Mouse (Mus musculus): Measurements from ENCODE around the gene Lmntd1. TPM values are rescaled to one million over a fixed set of nuclear protein-coding genes. Genes with fewer than 3 reads are reported as not detected.

Lmntd1 gene
- polyA plus RNA-seq, 1 experiment from 2014 or later = 3.0 TPM

DNA sequence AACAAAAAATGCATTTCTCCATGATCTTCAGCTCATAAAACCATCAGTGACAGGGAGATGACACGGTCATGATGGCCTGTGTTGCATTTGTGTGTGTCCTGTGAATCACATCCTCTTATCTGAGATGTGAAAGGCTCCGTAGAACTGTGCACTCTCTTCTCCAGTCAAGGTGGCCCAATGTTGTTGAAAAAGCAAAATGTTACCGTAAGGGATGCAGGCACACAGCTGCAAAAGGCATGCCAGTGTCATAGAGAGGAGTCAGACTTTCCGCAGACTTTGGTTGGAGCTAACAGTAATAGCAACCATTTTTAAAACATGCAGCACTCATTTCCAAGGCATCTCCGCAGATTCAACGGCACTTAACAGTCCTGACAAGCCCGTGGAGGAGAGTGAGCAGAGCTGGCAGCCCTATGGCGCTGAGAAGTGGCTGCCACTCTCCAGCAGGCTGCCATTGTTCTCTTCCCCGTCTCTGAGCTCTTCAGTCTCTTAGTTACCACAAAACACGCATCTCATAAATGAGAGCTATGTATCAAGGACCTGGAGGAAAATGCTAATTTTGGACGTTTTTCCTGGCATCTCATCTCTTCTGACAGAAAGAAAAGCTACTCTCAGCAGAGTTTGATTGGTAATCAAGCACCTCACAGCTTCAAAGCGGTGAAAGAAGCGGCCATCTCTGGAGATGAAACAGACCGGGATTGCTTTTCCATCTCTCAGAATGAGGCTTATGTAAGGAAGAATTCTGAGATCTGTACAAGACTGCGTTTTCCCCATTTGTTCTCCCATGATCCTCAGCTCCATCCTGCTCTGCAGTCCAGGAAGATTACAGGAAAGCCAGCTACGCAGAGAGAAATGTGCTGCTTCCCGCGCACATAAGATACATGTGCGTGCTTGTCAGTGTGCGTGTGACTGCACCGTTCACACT is 28.8 kb downstream of the Lmntd1 start:
- ATAC-seq (replicated peaks; ENCODE audit: low FRiP score, low read depth) = no peak
- H3K4me1 ChIP-seq (replicated peaks; ENCODE audit: insufficient read depth, low read length) = no peaks in the 10 kb centered on the region
- H3K9me3 ChIP-seq (replicated peaks; ENCODE audit: low read length) = no peaks in the 10 kb centered on the region
- WGBS = 84% methylated on average over 21 of the region's 21 CpGs
- no peaks in the 10 kb centered on the region for H3K36me3 ChIP-seq (ENCODE audit: insufficient read depth, low read length)
- H3K4me2 ChIP-seq (ENCODE audit: low read length) = no peak overlapping the region
- TF ChIP-seq CTCF (IDR thresholded peaks at IDR 0.05; ENCODE audit: low read depth) = no peak
- no peaks in the 10 kb centered on the region for H3K27me3 ChIP-seq (ENCODE audit: insufficient read depth, low read length)
- H3K4me3 ChIP-seq (replicated peaks; ENCODE audit: low read depth, low read length) = no peak overlapping the region
- DNase-seq (ENCODE audit: low spot score) = no peak
- no peak overlapping the region for H3K27ac ChIP-seq
- no peak overlapping the region for H3K9ac ChIP-seq (ENCODE audit: low read depth, low read length)

DNA sequence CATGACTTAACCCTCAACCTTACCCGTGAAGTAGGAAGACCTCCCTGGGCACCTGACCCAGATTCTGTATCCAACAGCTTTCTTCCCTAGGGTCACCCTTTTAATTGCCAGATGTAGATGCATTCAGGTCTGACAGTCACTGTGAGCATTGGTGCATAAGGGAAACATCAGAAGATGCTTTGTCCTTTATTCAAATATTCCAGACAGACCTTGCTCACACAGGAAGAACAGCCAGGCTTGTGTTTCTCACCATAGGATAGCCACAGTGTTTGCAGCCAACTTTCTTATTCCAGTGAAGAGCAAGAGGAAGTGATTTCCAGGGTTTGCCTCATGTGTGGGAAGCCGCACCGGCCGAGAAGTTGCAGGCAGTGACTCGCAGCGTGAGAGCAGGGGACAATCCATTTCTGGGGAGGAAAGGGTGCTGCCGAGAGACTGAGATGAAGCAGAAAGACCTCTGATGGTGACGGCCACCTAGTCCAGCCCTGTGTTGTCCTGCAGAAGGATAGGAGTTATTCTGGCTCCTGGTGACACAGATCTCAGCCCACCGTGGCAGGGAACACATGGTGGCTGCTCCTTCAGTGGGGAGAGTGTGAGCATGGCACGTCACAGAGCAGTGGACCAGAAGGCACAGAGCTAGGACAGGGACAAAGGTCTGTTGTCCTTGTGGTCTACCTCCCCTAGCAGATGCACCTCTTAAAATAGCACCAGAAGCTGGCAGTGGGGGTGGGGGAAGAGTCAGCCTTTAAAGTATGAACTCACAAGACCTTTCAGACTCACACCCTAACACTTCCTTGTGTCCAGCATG is 32.6 kb downstream of the Lmntd1 start:
- ATAC-seq (replicated peaks; ENCODE audit: low FRiP score, low read depth) (peak; percentile 55; the same call in 1 of the 2 replicates), DNase-seq (ENCODE audit: low spot score) (no peak)
- WGBS = 45% methylated on average over 10 of the region's 10 CpGs
- no peaks in the 10 kb centered on the region for H3K36me3 ChIP-seq (ENCODE audit: insufficient read depth, low read length)
- H3K4me1 ChIP-seq (replicated peaks; ENCODE audit: insufficient read depth, low read length) = peaks cover 10% of the 10 kb centered on the region
- no peak for TF ChIP-seq CTCF (IDR thresholded peaks at IDR 0.05; ENCODE audit: low read depth)
- no peak overlapping the region for H3K4me2 ChIP-seq (ENCODE audit: low read length)
- H3K4me3 ChIP-seq (replicated peaks; ENCODE audit: low read depth, low read length) = no peak overlapping the region
- H3K27ac ChIP-seq = no peak overlapping the region
- no peaks in the 10 kb centered on the region for H3K9me3 ChIP-seq (replicated peaks; ENCODE audit: low read length)
- H3K27me3 ChIP-seq (ENCODE audit: insufficient read depth, low read length) = no peaks in the 10 kb centered on the region
- H3K9ac ChIP-seq (ENCODE audit: low read depth, low read length) = no peak overlapping the region

DNA sequence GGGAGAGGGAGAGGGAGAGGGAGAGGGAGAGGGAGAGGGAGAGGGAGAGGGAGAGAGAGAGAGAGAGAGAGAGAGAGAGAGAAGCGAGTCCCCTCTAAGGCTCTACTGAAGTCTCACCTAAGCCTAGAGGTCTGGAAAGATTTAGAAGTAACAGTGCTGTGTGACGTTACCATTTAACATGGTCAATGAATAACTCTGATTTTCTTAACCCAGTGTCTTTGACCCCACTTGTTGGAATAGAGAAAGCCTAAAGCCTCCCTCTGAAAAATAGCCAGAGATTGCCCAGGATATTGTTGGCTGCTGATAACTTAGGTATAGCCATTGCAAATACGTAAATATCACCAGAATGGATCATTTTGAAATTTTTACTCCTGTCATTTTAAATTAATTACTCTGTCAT is 34.4 kb downstream of the Lmntd1 start:
- Histone ChIP-seq H3K4me1 (replicated peaks; ENCODE audit: insufficient read depth, low read length) (peaks cover 10% of the 10 kb centered on the region), H3K9ac (ENCODE audit: low read depth, low read length) (no peak overlapping the region), H3K36me3 (ENCODE audit: insufficient read depth, low read length) (no peaks in the 10 kb centered on the region), H3K4me3 (replicated peaks; ENCODE audit: low read depth, low read length) (no peak overlapping the region), H3K4me2 (ENCODE audit: low read length) (no peak overlapping the region), H3K27ac (no peak overlapping the region), H3K9me3 (replicated peaks; ENCODE audit: low read length) (no peaks in the 10 kb centered on the region), H3K27me3 (ENCODE audit: insufficient read depth, low read length) (no peaks in the 10 kb centered on the region)
- ATAC-seq (replicated peaks; ENCODE audit: low FRiP score, low read depth) = no peak
- DNase-seq (ENCODE audit: low spot score) = no peak
- WGBS = 80% methylated on average over 3 of the region's 3 CpGs
- TF ChIP-seq CTCF (IDR thresholded peaks at IDR 0.05; ENCODE audit: low read depth) = no peak

GRCm38 (mm10) chr6:145578457-145579185 is 35.5 kb downstream of the Lmntd1 start:
- no peaks in the 10 kb centered on the region for H3K36me3 ChIP-seq (ENCODE audit: insufficient read depth, low read length)
- peaks cover 10% of the 10 kb centered on the region for H3K4me1 ChIP-seq (replicated peaks; ENCODE audit: insufficient read depth, low read length)
- H3K4me3 ChIP-seq (replicated peaks; ENCODE audit: low read depth, low read length) = no peak overlapping the region
- H3K9ac ChIP-seq (ENCODE audit: low read depth, low read length) = no peak overlapping the region
- WGBS = 15% methylated on average over 10 of the region's 10 CpGs
- TF ChIP-seq CTCF (IDR thresholded peaks at IDR 0.05; ENCODE audit: low read depth) = peak; percentile 13; the same call in 1 of the 2 replicates
- DNase-seq (ENCODE audit: low spot score) (peak; percentile 71), ATAC-seq (replicated peaks; ENCODE audit: low FRiP score, low read depth) (peak; percentile 80)
- peak overlapping the region; percentile 54; the same call in 1 of the 2 replicates for H3K27ac ChIP-seq
- H3K9me3 ChIP-seq (replicated peaks; ENCODE audit: low read length) = no peaks in the 10 kb centered on the region
- no peaks in the 10 kb centered on the region for H3K27me3 ChIP-seq (ENCODE audit: insufficient read depth, low read length)
- H3K4me2 ChIP-seq (ENCODE audit: low read length) = peak overlapping the region; percentile 1; the same call in 1 of the 2 replicates

- no peak overlapping the region for H3K27ac ChIP-seq
- no peaks in the 10 kb centered on the region for H3K36me3 ChIP-seq (ENCODE audit: insufficient read depth, low read length)
- DNase-seq (ENCODE audit: low spot score) (no peak), ATAC-seq (replicated peaks; ENCODE audit: low FRiP score, low read depth) (no peak)
- no peak overlapping the region for H3K4me2 ChIP-seq (ENCODE audit: low read length)
- 94% methylated on average over 4 of the region's 4 CpGs for whole genome bisulfite sequencing
- no peaks in the 10 kb centered on the region for H3K27me3 ChIP-seq (ENCODE audit: insufficient read depth, low read length)
- no peak for TF ChIP-seq CTCF (IDR thresholded peaks at IDR 0.05; ENCODE audit: low read depth)
- H3K9ac ChIP-seq (ENCODE audit: low read depth, low read length) = no peak overlapping the region
- peaks cover 10% of the 10 kb centered on the region for H3K4me1 ChIP-seq (replicated peaks; ENCODE audit: insufficient read depth, low read length)
- H3K9me3 ChIP-seq (replicated peaks; ENCODE audit: low read length) = no peaks in the 10 kb centered on the region
- no peak overlapping the region for H3K4me3 ChIP-seq (replicated peaks; ENCODE audit: low read depth, low read length)
These were observed 37.4 kb downstream of the Lmntd1 start for GRCm38 (mm10) chr6:145576762-145577161.
